Mouse (Mus musculus): Measurements from ENCODE around the gene Nrcam. TPM values are rescaled to one million over a fixed set of nuclear protein-coding genes. Genes with fewer than 3 reads are reported as not detected.

Gene Nrcam
- polyA plus RNA-seq, 1 experiment, result 0.56 TPM

DNA sequence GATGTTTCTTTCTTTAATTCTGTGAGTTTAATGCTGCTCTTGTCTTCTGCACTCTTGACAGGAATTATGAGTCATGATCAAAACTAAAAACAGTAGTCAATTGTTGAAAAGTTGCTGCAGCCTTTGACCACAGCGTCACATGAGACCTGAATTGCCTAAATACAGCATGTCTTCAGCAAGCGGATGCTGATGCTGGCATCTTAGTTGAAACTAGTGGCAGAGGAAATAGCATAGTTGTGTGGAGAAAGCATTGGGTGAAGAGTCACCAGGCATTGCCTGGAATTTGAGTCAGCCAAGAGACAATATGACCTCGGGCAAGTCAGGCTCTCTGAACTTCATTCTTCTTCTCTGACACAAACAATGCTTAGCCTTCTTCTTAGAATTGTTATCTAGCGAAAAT lies 26.4 kb downstream of the Nrcam start:
- TF ChIP-seq POLR2A (IDR thresholded peaks at IDR 0.05; ENCODE audit: borderline replicate concordance, low read depth, low read length) (no peak), CTCF (IDR thresholded peaks at IDR 0.05; ENCODE audit: low read depth, low read length) (no peak)
- peaks cover 25% of the 10 kb centered on the region for H3K4me1 ChIP-seq (ENCODE audit: control insufficient read depth, insufficient read depth, low read length)
- H3K4me3 ChIP-seq (ENCODE audit: insufficient read depth, low read length), result no peak overlapping the region
- H3K27ac ChIP-seq (ENCODE audit: insufficient read depth, low read depth, low read length), result peak overlapping the region; percentile 91

DNA sequence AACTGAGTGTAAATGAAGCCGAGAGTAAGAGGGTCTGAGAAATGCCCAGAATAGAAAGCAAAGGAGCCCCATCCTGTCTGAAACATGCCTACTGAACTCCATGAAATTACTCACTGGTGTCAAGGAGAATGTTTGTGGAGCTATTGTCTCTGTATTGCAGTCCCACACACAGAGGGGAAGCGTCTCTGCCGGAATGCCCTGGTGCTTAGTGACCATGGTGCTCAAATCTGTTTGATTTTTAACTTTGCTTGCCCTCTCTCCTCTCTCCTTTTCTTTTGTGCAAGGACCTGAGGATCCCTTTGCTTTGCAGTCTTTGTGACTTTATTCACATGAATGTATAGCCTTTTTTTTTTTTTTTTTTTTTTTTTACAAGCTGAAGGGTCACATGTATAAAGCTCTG lies 28.8 kb downstream of the Nrcam start:
- peaks cover 25% of the 10 kb centered on the region for H3K4me1 ChIP-seq (ENCODE audit: control insufficient read depth, insufficient read depth, low read length)
- H3K4me3 ChIP-seq (ENCODE audit: insufficient read depth, low read length), result no peak overlapping the region
- no peak overlapping the region for H3K27ac ChIP-seq (ENCODE audit: insufficient read depth, low read depth, low read length)
- TF ChIP-seq CTCF (IDR thresholded peaks at IDR 0.05; ENCODE audit: low read depth, low read length), result no peak
- no peak for TF ChIP-seq POLR2A (IDR thresholded peaks at IDR 0.05; ENCODE audit: borderline replicate concordance, low read depth, low read length)

DNA sequence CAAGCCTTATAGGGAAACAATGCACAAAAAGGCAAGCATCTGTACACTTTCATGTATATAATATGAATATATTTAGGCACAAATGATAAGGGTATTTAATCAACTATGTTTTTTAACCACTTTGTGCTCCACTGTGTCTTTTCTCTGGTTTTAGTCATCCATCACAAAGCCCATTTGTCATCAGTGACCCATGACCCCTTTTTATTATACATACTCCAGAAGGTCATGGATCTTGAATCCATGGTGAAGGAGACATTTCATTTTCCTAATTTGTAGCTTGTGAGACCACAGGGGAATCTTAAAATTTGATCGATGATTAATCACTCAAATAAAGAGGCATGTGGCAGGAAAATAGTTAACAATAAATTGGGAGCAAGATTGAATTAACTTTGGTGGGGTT lies 29.2 kb downstream of the Nrcam start:
- H3K4me1 ChIP-seq (ENCODE audit: control insufficient read depth, insufficient read depth, low read length), result peaks cover 25% of the 10 kb centered on the region
- H3K27ac ChIP-seq (ENCODE audit: insufficient read depth, low read depth, low read length), result no peak overlapping the region
- TF ChIP-seq POLR2A (IDR thresholded peaks at IDR 0.05; ENCODE audit: borderline replicate concordance, low read depth, low read length) (no peak), CTCF (IDR thresholded peaks at IDR 0.05; ENCODE audit: low read depth, low read length) (no peak)
- no peak overlapping the region for H3K4me3 ChIP-seq (ENCODE audit: insufficient read depth, low read length)

DNA sequence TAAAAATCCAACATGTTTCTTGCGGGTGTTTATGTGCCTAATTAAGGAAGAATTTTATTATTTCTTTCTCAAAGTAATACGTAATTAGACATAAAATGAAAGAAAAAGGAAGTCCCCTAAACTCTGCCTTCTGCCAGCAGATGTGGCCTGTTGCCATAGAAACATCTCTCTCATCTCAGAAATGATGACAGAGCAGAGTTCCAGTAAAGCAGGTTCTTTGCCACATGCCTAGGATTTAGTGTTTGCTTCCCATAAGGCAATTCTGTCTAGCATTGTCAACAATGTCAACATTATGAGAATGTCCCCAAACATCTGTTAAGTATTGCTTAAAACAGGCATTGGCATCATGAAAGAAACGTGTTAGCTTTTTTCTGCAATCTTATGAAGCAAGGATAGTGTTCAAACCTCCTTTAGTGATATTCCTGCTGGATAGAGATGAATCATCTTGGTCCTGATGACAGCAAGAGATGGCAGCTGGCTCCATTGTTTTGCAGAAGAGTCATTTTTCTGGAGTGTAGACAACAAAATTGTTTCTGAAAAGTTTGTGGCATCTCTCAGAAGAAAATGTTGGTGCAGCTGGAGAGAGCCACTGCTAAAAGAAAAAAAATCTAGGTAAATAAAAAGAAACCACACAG lies 42.5 kb downstream of the Nrcam start:
- Histone ChIP-seq H3K27ac (ENCODE audit: insufficient read depth, low read depth, low read length) (0 out of 2 replicates have a peak overlapping the region, but pooled peaks have one; percentile 6), H3K4me3 (ENCODE audit: insufficient read depth, low read length) (no peak overlapping the region), H3K4me1 (ENCODE audit: control insufficient read depth, insufficient read depth, low read length) (peaks cover 36% of the 10 kb centered on the region)
- TF ChIP-seq CTCF (IDR thresholded peaks at IDR 0.05; ENCODE audit: low read depth, low read length), result no peak
- no peak for TF ChIP-seq POLR2A (IDR thresholded peaks at IDR 0.05; ENCODE audit: borderline replicate concordance, low read depth, low read length)

DNA sequence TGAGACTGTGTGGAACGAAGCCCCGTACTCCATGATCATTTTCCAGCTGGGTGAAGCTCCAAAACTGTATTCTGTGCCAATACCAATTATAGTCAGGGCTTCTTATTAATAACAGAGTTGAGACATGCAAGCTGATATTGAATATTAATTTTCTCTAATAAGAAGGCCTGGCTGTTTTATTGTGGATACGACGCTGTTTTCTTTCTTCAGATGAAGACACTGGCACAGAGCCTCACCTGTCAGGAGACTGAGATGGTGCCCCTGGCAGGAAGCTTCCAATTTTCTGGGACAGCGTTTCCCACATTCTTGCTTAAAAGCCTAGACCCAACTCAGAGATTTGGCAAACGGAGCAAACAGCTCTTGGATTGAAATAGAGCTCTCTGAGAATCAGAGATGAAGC lies 47.3 kb downstream of the Nrcam start:
- TF ChIP-seq CTCF (IDR thresholded peaks at IDR 0.05; ENCODE audit: low read depth, low read length) (no peak), POLR2A (IDR thresholded peaks at IDR 0.05; ENCODE audit: borderline replicate concordance, low read depth, low read length) (no peak)
- Histone ChIP-seq H3K4me1 (ENCODE audit: control insufficient read depth, insufficient read depth, low read length) (peaks cover 28% of the 10 kb centered on the region), H3K27ac (ENCODE audit: insufficient read depth, low read depth, low read length) (no peak overlapping the region), H3K4me3 (ENCODE audit: insufficient read depth, low read length) (no peak overlapping the region)

DNA sequence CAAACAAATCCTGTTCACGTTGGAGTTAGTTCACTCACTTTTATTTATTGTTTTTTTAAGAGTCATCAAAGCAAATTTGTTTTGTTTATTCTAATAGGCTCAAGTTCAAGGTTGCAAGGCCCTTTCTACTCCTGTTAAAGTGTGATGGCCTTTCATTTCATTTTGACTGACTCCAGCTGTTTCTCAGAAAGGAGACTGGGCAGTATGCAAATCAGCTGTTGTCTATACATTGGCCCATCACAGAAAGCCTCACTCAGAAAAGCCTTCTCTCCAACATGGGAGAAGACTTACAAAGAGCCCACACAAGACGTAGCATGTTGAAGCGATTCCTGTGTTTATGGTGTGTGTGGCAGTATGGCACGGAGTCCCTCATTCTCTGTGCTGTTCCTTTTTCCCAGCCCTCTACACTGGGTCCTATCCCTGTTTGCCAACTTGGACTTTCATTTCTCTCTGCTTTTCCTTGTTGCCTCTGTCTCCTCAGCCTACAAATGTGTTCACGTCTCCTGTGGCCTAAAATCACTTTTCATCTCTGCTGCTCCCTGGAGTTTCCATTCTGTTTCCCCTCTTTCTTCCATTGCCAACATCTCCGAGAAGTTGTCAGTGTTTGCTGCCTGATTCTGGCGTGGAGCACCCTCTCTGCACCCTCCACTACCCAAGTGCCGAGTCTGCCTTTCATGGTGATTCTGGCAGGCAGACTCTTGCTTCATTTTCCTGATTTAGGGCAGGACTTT lies 49.9 kb downstream of the Nrcam start:
- Histone ChIP-seq H3K4me1 (ENCODE audit: control insufficient read depth, insufficient read depth, low read length) (peaks cover 14% of the 10 kb centered on the region), H3K27ac (ENCODE audit: insufficient read depth, low read depth, low read length) (no peak overlapping the region), H3K4me3 (ENCODE audit: insufficient read depth, low read length) (no peak overlapping the region)
- TF ChIP-seq CTCF (IDR thresholded peaks at IDR 0.05; ENCODE audit: low read depth, low read length) (no peak), POLR2A (IDR thresholded peaks at IDR 0.05; ENCODE audit: borderline replicate concordance, low read depth, low read length) (no peak)

DNA sequence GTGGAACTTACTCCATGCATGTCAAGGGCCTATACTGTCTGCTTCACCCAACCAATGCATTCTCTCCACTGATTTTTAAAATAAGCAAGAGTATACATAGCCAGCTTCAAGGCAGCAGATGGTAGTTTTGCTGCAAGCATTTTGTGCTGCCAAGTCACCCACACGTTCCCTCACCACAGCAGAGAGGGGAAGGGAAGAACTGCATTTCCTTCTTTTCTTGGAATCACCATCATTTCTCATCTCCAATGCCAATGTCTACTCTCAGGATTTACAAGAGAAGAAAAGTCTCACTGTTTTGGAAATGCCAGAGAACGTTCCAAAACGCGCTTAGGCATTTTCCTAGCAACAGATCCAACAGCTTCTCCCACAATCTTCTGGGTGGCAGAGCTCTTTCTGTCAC lies 52.1 kb downstream of the Nrcam start:
- Histone ChIP-seq H3K4me1 (ENCODE audit: control insufficient read depth, insufficient read depth, low read length) (peaks cover 6% of the 10 kb centered on the region), H3K4me3 (ENCODE audit: insufficient read depth, low read length) (no peak overlapping the region), H3K27ac (ENCODE audit: insufficient read depth, low read depth, low read length) (no peak overlapping the region)
- no peak for TF ChIP-seq CTCF (IDR thresholded peaks at IDR 0.05; ENCODE audit: low read depth, low read length)

DNA sequence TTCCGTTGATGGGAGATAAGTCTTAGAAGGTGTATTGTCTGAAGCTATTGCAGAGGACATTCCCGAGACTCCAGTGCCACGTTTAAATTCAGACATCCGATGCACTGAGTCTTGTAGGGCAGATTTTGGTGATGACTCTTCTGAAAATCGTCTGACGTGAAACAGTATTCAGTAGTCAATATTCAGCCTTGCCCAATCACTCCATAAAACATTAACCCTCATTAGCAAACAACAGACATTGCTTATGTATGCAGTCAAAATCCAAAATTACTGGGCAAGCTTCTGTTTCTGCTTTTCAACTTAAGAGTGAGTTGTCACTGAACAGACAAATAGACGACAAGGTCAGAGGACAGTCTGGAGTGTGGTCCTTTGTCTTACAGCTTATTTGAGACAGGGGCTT lies 57.7 kb downstream of the Nrcam start:
- H3K4me1 ChIP-seq (ENCODE audit: control insufficient read depth, insufficient read depth, low read length), result no peaks in the 10 kb centered on the region
- TF ChIP-seq CTCF (IDR thresholded peaks at IDR 0.05; ENCODE audit: low read depth, low read length), result no peak
- no peak for TF ChIP-seq POLR2A (IDR thresholded peaks at IDR 0.05; ENCODE audit: borderline replicate concordance, low read depth, low read length)
- no peak overlapping the region for H3K4me3 ChIP-seq (ENCODE audit: insufficient read depth, low read length)

DNA sequence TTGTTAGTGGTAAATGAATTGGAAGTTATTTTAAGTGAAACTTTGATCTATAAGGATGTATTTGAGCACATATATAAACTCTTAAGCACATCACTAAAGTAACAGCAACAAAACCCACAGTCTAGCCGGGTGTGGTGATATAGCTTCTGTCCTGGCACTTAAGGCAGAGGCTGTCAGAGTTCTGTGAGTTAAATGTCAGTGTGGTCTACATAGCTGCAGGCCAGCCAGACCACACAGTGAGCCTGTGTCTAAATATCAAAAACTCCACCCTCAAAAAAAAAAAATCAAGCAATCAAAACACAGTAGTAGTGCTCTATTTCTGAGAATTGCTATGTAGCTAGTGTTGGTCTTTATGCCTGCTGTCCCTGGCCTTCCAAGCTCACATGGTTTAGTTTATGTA lies 59.5 kb downstream of the Nrcam start:
- Histone ChIP-seq H3K27ac (ENCODE audit: insufficient read depth, low read depth, low read length) (no peak overlapping the region), H3K4me3 (ENCODE audit: insufficient read depth, low read length) (no peak overlapping the region), H3K4me1 (ENCODE audit: control insufficient read depth, insufficient read depth, low read length) (no peaks in the 10 kb centered on the region)
- TF ChIP-seq POLR2A (IDR thresholded peaks at IDR 0.05; ENCODE audit: borderline replicate concordance, low read depth, low read length) (no peak), CTCF (IDR thresholded peaks at IDR 0.05; ENCODE audit: low read depth, low read length) (no peak)

More for the DNA sequence above, 57.7 kb downstream of the Nrcam start:
- H3K27ac ChIP-seq (ENCODE audit: insufficient read depth, low read depth, low read length), result no peak overlapping the region

DNA sequence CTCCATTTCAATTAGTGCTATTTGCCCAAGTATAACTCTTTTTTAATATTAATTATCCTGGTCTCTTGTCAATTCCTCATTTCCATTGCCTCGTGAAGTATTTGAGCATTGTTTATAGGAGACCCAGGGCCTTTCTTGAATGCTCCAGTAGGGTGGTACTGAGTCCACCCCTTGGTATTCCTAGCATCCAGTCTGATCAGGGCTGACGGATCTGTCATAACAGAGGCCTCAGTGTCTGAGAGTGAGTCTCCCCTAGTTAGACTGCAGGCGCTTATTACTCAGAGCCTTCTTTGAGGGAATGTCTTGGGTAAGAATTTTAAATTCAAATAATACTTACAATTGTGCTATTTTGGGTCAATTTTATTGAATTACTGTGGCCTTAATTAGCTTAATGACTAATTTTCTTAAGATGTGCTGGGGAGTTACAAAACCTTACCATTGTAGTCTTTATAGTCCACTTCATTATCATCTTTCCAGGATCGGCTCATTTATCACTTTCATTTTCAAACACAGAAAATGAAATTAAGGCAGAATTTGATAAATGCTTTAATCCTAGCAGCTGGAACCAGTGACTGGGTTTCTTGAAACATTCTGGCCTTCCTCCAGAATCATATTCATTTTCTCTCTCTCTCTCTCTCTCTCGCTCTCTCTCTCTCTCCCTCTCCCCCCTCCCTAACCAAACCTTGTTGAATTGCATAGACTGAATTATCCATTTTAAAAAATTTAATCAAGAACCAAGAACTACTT lies 61.9 kb downstream of the Nrcam start:
- no peak for TF ChIP-seq CTCF (IDR thresholded peaks at IDR 0.05; ENCODE audit: low read depth, low read length)
- no peak for TF ChIP-seq POLR2A (IDR thresholded peaks at IDR 0.05; ENCODE audit: borderline replicate concordance, low read depth, low read length)
- Histone ChIP-seq H3K4me3 (ENCODE audit: insufficient read depth, low read length) (no peak overlapping the region), H3K4me1 (ENCODE audit: control insufficient read depth, insufficient read depth, low read length) (no peaks in the 10 kb centered on the region), H3K27ac (ENCODE audit: insufficient read depth, low read depth, low read length) (no peak overlapping the region)

Measured in bone marrow macrophage, adult 2 months (primary cell).